Mouse (Mus musculus) cerebellum, adult (tissue): ENCODE results near the gene Zc3h12d.
A peak's percentile ranks its signal among the peaks of the same experiment; 100 is the strongest.
"Not testable (repeated sequence)": the region's sequence is repeated elsewhere in the genome, so short reads cannot be mapped to it uniquely, and the experiment has no call there.

Source experiments
- ATAC-seq: cut with Nextera tagmentation; 2 replicates; pipeline ENCODE4 v1.9.2; 2017; ENCODE audit warnings: mild to moderate bottlenecking, moderate library complexity, mixed read lengths; ENCODE audit not compliant: insufficient number of reproducible peaks, low FRiP score, low TSS enrichment

The Zc3h12d gene

DNA sequence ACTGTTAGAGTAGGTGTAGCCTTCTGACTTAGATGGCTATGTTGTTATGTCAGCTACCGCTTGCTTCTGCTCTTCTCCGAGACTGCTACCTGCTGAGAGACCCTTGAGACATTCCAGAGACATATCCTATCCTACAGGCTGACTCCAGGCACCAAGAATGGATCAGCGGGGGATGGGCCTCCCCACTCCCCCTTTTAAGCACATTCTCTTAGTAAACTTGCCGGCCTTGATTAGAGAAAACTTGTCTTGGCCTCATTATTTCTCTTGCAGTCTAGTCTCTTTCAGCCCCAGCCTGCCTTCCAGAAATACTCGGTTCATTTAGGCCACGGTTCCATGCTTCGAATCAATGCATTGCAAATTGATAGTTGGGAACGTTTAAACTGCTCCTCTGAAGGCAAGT is 37.5 kb downstream of the Zc3h12d start:
- ATAC-seq = no peak

GRCm38 (mm10) chr10:7870571-7871315 is 38.5 kb downstream of the Zc3h12d start:
- ATAC-seq = no peak

DNA sequence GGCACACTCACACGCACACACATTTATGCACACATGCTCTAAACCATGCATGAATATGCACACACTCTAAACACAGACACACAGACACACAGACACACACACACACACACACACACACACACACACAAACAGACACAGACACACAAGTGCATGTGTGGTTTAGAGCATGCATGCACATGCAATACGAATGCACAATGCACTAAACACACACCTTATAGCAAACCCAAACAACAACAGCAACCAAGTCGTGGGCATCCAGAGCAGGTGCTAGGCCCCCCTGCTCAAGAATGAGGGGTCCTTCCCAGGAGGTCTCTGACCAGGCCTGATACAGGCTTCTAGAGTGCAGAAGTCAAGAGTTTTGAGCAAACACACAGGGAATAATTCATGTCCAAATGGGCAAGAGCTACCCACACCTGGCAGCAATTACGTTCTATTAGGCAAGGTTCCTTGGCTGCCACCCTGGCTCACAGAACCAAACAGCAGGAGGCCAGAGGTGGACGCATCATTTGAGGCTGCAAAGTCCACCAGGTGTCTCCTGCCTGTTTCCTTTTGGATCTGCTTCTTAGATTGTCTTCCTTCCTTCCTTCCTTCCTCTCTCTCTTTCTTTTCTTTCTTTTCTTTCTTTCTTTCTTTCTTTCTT is 39.2 kb downstream of the Zc3h12d start:
- no peak for ATAC-seq

DNA sequence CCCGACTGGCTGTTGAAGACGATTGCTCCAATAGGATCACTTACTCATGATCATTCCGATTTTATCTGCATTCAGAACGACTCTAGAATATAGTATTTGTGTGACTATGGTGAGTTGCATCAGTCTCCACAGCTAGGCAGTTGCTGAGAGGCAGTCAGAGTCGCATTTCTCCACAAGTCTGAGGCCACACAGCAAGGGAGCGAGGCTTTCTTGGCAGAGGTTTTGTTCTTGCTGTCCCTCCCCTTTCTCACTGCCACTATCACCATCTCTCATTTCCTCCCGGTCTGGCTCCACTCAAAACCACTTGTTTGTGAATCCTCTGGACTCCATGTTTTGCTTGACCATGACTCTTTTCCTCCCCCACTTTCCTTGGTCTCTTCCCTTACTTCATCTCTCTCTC is 41.9 kb downstream of the Zc3h12d start:
- no peak for ATAC-seq

DNA sequence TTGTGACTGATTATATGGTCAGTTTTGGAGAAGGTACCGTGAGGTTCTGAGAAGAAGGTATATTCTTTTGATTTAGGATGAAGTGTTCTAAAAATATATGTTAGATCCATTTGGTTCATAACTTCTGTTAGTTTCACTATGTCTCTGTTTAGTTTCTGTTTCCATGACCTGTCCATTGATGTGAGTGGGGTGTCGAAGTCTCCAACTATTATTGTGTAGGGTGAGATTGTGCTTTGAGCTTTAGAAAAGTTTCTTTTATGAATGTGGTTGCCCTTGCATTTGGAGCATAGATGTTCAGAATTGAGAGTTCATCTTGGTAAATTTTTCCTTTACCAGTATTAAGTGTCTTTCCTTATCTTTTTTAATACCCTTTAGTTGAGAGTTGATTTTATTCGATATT is 48.0 kb downstream of the Zc3h12d start:
- not testable (repeated sequence) for ATAC-seq

GRCm38 (mm10) chr10:7881971-7882370 is 49.7 kb downstream of the Zc3h12d start:
- no peak for ATAC-seq

- ATAC-seq = no peak
Measured at GRCm38 (mm10) chr10:7883524-7883923, 51.3 kb downstream of the Zc3h12d start.

DNA sequence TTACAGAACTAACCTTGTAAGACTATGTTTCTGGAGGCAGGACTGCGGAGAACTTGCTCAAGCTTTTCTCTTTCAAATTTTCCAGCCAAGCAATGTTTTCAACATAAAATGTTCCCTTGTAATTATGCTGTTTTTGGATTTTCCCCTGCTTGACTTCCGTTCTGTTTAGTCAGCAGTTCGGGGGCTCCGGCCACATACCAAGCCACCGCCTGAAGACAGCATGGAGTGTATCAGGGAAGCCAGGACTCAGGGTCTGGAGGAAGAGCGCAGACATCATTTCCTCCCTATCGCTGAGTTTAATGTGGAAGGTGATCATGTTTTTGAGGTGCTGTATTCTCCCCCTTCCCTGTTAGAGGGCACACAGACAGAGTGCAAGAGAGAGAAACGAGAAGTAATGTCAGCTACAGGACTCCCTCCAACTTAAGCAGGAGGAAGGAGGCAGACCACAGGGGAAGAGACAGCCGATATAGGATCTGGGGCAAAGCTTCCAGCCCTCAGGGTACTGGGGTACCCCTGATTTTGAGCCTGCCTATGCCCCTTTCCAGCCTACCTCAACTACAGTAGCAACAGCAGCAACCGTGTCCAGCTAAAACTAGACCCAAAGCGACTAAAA is 56.1 kb downstream of the Zc3h12d start:
- no peak for ATAC-seq

- ATAC-seq = peak; percentile 56
Measured at GRCm38 (mm10) chr10:7900719-7901627, 68.7 kb downstream of the Zc3h12d start.

DNA sequence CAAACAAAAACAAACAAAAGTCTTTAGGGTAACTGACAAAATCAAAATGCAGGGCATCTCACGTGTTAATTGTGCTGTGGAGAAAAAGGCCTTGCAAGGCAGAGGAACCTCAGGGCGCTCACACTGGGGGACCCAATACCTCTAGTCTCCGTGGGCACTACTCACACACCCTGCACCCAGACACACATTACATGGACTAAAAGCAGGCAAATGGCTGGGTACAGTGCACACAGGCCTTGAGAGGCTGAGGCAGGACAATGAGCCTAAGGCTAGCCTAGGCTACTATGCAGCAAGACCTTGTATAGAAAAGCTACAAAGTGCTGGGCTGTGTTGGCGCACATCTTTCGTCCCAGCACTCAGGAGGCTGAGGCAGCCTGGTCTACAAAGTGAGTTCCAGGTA is 71.9 kb downstream of the Zc3h12d start:
- no peak for ATAC-seq

GRCm38 (mm10) chr10:7907151-7907550 is 74.9 kb downstream of the Zc3h12d start:
- ATAC-seq = no peak

DNA sequence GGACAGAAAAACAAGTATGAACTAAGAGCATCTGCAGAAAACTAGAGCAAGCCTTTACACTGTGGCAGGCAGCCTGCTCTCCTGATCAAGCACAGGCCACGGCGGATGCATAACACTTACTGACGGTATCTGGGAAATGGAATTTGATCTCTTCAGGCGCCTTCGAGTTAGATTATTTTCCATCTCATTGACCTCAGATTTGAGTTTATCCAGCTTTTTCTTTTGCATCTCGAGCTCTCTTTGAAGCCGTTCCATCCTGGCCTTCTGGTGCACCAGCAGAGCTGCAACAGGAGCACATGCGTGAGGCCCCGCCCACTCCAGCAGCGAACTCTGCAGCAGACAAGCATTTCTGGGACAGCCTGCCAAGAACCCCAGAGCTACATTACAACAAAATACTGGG is 79.0 kb downstream of the Zc3h12d start:
- peak; percentile 70 for ATAC-seq
